Mouse (Mus musculus) MEL (cell line): ENCODE measurements at regions not wholly inside any gene's neighbourhood (a gene's known extent, or its start where the extent isn't known, plus 50 kb on each side); places are given as distances from the start of the nearest gene placed in this dataset.

Source experiments
- ELF1 ChIP-seq: IDR thresholded peaks from 2 replicates; pipeline ENCODE4 v1.6.1; 2014; ENCODE audit warnings: low read depth, mild to moderate bottlenecking, inconsistent platforms, low read length, improper control_type of control experiment, moderate library complexity
- EP300 ChIP-seq, 2 experiments: IDR thresholded peaks; 2 replicates each; pipeline ENCODE4 v1.6.1; 2011; ENCODE audit warnings: improper control_type of control experiment in 2 of 2, low read length in 2 of 2, low read depth in 1 of 2, mild to moderate bottlenecking in 1 of 2
- KAT2A ChIP-seq: conservative IDR thresholded peaks from 2 replicates; pipeline ENCODE4 v1.6.1; 2012; ENCODE audit warnings: low read depth, low read length, improper control_type of control experiment, inconsistent platforms
- MAX ChIP-seq: IDR thresholded peaks from 2 replicates; pipeline ENCODE4 v1.6.1; 2011; ENCODE audit warnings: low read length, improper control_type of control experiment
- POLR2A ChIP-seq, 2 experiments: IDR thresholded peaks; 2 replicates each; pipeline ENCODE4 v1.6.1; 2011 to 2012; ENCODE audit warnings: low read length in 2 of 2, mild to moderate bottlenecking in 2 of 2, control low read depth in 1 of 2, improper control_type of control experiment in 1 of 2, low read depth in 1 of 2, moderate library complexity in 1 of 2; ENCODE audit not compliant: control insufficient read depth in 1 of 2, insufficient read depth in 1 of 2, poor library complexity in 1 of 2
- ZC3H11A ChIP-seq: IDR thresholded peaks from 2 replicates; pipeline ENCODE4 v1.6.1; 2012; ENCODE audit warnings: low read depth, mild to moderate bottlenecking, inconsistent platforms, low read length, improper control_type of control experiment

DNA sequence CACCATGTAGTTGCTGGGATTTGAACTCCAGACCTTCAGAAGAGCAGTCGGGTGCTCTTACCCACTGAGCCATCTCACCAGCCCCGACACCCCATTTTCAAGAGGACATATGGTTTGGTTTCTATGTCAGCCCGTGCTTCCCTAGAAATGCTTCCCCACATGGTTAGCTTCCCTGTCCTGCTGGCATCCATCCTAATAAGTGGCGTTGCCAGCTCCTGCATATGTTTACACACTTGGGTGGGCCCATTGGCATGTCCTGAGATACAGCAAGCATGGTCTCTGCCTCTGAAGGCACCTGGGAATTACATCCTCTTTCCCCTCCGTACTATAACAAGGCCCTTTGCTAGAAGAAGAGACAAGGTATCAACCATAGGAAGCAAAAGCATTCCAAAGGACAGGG is 119.6 kb upstream of the Arntl start:
- TF ChIP-seq ZC3H11A (no peak), MAX (no peak), KAT2A (no peak), EP300 (IDR thresholded peaks at IDR 0.05; ENCODE audit: low read depth in 1 of 2, low read length in 2 of 2) (no peak), ELF1 (no peak), POLR2A (IDR thresholded peaks at IDR 0.05; ENCODE audit: control insufficient read depth in 1 of 2, insufficient read depth in 1 of 2, low read depth in 1 of 2, low read length in 2 of 2, poor library complexity in 1 of 2) (no peak)
